Mouse (Mus musculus) ovary, adult 18-20 months (tissue): ENCODE measurements around the gene Mpo.

Experiments
- DNase-seq: peaks from one replicate; pipeline ENCODE4 v3.0.0; 2022; ENCODE audit warnings: low spot score, mixed read lengths

Gene Mpo

DNA sequence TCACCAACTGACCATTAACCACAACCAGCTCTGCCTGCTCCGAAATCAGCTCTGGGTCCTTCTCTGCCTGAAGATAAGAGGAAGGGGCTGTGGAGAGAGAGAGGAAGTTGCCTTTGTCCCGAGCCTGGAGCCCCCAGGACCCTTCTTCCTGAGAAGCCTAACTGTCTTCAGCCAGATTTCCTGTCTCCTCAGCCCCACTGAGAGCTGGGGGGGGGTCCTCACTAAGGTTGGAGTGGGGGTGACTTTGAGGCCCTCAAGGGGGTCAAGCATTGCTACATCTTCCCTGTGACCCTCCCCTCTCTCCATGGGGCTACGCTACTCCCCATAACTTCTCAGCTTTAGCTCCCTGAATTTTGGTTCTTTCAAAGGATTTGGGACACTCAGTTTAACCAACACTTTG is at the start of gene Mpo:
Mpo (plus strand) TSS at position 122 of the 400 bp plus-strand sequence.
- DNase-seq = no peak

DNA sequence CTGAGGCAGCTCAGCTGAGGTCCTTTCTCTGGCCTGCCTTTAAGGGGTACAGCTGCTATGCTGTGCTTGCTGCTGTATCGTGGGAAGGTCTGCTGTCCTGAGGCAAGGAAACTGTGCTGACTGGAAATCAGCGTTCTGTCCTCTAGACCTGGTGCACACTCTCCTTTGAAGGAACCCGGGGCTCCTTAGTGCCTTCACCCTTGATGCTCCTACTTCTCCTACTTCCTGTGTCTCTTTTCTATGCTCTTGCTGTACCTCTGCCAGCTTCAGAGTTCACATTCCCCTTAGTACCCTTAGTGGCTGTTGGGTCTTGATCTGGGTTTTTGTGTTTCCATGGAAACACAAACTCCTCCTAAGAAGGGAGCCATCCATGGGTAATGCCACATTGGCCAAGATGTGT is 49.7 kb upstream of the Mpo start:
- DNase-seq = no peak

DNA sequence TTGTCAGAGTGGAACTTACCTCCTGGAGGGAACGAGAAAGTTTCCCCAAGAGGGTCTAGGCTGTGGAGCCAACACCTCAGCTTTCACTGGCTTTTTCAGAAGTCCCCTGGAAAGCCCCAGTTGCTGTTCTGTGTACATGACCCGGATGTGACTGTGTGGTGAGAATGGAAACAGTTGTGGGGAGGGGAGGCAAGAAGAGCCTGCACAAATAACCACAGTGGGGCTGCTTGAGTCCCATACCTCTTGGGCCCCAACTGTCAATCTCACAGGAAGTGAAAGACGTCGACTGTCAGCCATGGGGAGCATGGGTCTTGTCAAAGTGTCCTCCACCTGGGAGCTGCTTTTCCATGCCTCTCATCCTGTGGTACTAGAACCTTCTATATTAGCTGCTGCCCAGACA is 48.4 kb upstream of the Mpo start:
- no peak for DNase-seq

DNA sequence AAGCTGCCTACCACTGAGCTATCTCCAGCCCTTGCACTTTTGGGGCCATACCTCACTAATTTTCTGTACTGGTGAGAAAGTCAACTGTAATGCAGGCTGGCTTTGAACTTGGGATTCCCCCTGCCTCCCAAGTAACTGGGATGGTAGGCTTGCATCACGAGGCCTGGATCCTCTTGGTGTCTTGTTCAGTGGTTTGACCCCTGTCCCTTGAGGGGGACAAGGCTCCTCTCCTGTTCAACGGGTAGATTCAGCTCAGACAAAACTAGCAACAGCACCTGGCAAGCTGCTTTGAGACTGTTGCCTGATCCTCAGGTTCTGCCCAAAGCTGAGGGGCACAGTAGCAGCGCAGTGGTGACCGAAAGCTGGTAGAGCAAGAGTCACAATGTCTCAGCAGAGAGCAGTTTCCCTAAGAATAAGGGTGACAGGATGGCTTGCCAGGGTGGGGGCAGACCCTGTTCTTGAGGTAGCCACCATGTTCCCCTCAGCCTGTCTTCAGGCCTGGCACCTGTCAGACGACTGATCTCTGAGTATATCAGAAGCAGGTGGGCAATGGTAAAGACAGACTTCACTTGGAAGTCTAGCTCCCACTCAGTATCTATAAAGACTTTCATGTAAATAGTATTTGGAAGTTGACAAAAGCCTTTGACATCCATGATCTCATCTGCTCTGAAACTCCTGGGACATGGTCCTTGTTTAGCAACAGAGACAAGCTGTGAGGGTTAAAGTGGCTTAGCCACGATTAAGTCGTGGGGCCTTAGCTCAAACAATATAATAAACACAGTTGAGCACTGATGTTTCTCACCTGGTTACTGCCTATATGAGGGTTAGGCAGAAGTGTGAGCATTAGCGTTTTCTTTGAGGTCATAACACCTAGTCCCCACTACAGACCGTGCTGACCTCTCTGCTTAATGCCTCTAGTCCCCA is 47.5 kb upstream of the Mpo start:
- no peak for DNase-seq

DNA sequence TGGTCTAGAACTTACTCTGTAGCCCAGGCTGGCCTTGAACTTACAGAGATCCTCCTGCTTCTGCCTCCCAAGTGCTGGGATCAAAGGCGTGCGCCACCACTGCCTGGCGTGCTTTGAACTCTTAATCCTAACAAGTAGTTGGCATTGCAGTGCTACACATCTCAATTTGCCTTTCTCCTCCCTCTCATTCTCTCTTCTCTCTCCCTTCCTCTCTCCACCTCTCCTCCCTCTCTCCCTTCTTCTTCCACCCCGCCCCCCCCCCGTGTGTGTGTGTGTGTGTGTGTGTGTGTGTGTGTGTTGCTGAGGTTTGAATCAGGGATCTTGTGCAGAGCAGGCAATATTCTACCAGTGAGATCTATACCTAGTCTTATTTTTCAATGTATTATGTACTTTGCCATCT is 46.1 kb upstream of the Mpo start:
- no peak for DNase-seq

DNA sequence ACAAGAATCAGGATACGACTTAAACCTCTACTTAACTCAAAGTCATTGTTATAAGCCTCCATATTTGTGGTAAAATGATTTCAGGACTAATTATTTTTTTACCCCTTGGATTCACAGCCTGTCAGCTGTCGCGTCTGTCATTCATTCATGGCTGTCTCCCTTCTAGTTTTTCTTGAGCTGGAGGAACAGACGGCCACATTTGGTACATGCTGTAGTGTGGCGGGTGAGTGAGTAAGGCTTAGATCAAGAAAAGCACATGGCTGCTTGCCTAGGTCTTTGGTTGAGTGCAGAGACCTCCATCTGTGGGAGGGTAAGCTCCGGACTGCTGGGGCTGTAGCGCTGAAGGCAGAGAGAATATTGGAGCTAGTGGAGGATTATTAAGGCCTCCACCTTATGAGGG is 45.7 kb upstream of the Mpo start:
- no peak for DNase-seq

DNA sequence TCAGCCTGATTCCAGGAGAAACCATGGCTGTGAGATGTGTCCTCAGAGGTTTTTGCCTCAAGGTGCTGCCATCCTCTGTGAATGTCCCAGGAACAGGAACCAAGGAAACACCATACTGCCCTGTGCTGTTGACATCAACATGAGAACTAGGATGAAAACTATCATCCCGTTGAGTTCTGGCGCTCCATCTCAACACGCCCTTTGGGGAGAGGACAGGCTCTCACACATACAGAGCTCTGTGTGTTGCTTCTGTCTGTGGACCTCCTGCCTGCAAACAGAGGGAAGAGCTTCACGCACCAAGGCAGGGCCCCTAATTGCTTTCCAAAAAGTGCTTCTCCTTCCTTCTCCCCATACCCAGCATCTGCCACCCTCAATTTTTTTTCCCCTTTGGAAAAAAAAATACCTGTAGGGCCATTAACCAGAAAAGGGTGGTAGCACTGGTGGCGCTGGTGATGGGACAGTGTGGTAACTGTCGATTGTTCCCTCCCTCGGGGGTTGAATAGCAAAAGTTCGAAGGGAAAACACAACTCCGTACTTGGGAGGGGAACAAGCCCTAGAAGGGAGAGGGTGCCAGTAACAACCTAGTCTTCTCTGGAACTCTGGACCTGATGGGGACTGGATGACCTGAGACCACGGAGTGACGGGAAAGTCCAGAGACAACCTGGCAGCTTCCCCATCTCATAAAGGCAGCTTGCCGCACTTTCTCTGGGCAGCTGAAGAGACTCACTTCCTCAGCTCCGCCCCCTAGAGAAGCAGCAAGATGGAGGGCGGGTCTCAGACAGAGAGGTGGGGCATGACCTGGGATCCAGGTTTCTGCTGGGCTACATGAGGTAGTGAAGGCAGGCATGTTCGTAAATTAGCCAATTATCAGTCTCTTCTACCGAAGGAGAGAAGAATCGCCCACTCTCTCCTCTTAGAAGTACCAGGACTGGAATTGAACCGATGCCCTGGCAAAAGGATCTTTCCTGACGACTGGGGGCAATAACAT is 45.0 kb upstream of the Mpo start:
- DNase-seq = no peak

DNA sequence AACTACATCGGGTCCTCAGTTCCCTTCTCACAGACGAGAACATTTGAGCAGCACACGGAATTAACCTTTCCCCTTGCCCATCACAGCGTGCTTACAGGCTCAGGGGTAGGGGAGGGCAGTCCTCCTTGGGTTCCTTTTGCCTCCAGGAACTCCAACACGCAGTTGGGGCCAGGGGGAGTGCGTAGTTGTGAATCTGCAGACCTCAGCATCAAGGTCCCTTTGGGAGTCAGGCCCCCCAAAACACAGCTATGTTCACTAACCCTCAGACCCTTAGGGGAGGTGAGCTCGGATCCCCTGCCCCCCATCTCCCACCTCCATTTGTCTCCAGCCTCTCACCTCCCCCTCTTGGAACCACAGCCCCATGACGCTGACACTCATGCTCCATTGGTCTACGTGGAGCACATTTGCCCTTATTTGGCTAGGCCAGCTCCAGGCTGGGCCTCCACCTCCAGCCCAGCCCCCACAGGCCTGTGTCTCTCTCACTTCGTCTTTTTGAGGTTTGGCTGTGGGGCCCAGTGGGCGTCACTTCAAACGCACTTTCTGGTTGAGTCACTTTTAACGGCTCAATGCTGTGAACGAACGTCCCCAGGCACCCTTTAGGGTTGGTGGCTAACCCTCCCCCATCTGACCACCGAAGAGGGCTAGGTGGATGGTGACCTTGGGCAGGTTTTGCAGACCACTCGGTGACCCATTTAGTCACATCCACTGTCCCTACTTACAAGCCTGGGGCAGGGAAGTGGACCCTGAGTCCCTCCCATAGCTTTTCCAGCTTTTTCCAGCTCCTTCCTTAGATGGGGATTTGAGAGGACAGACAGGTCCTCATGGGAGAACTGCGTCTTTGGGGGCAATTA is 44.0 kb upstream of the Mpo start:
- DNase-seq = no peak

DNA sequence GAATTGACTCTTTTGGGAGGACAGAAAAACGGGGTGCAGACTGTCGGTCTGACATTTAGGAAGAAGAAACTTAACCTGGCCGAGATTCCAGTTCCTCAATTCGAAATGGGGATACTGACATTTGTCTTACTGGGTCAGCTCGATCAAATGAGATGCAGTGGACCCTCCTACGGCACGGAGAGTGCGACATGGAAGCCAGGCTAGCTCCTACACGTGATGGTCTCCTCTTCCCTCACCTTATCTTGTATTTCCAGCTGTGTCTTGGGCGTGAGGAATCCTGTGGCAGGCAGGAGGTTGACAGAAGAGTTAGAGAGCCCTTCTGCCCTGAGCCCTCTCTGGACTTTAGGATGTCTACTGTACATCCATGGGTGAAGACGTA is 43.3 kb upstream of the Mpo start:
- no peak for DNase-seq

DNA sequence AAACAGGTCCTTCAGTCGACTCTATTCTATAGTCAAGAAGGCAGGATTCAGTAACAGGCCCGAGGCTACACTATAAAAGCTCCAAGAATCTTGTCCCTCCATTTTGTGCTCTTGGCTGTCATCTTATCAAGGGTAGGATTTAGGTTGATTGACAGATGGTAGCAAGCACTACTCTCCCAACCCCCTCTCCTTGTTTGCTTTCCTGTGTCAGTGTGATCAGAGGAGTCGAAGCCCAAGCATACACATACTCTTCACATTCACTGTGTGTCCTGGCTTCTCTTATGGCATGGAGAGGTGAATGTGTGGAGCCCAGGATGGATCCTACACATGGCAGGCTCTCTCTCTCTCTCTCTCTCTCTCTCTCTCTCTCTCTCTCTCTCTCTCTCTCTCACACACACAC is 42.9 kb upstream of the Mpo start:
- DNase-seq = no peak

DNA sequence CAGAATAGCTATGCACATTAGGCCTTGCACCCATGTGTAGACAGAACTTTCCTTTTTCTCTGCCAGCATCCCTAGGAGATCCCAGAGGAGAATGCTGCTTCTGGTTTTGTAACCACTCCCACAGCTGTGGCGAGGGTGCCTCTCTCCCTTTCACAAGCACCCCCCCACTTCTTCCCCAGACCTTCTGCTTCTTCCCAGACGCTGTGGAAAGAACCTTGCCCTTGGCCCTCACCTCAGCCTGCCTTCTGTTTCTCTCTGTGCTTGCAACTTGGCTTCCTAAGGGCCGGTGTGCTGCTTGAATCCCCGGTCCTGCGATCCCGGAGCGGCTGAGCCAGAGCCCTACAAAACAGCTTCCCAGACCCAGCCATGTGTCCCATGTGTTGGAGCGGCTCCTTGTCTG is 42.4 kb upstream of the Mpo start:
- no peak for DNase-seq

DNA sequence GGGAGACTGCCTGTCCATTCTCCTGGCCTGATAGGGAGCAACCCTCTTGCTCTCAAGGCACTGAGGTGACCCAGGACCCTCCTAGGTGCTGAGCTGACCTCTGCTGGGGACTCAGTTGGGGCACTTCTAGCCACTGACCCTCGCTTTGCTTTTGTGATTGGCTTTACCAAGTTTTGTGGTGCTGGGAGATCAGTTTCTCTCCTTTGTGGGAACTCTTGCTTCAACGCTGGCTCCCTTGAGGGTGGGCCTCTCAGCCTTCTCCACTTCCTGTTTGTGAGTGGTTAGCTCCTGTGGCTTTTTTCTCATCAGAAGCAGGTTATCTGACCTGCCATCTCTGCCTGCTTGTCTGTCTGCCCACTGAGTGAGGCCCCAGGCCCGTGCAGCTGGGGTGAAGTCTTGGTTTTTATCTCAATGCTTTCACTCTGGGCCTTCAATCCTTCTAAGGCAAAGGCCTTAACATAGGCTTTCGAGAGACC is 41.9 kb upstream of the Mpo start:
- no peak for DNase-seq

DNA sequence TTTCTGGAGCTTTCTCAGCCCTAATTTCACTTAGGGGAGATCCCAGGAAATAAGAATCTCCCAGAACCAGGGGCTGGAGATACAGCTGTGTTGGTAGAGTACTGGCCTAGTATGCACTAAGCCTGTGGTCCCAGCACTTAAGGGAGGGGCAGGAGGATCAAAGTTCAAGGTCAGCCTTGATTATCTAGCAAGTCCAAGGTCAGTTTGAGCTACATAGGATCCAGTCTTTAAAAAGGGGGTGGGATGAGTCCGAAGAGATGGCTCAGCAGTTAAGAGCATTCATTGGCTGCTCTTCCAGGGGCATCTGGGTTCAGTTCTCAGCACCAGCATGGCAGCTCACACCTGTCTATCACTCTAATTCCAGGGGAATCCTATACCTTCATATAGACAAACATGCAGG is 41.1 kb upstream of the Mpo start:
- DNase-seq = no peak

DNA sequence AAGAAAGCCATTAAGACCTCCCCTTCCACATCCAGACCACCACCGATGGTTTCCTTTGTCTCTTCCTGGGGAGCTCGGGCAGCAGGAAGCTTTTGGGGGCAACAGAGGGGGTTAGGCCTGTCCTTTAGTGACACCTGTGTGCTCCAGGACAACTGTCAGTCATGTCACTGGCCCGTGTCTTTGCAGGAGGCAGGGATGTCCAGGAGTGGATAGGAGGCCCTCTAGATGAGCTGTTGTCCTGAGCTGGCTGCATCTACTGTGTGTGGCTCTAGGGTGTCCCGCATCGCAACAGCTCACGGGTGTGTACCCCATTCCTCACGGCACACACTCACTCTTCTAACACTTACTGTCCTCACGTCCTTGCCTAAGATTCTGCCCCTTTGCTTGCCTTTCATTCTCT is 40.1 kb upstream of the Mpo start:
- DNase-seq = no peak

DNA sequence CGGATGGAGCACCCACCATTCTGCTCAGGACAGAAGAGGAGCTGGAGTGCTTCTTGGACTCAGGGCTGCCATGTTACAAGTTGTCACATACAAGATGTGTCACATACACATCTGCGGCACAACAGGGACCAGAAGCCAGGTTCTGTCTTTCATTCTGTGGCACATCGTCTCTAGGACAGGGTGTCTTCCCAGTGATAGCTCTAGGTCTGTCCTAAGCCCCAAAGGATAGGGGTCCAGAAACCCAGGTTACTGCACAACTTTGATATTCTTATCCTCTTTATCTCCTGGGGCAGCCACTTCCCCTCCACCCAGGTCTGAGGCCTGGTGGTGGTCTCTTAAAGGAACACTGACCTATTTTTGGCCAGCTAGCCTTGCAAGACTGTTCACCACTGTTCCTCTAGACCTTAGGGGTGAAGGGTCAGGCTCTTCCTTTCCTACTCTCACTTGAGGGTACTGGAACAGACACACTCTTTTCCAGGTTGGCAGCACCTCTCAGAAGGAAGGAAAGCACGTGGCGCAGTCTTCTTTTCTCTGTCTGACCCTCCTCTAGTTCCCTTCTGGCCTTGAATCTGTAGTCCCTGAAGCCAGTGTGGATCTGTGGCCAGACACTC is 39.4 kb upstream of the Mpo start:
- no peak for DNase-seq

DNA sequence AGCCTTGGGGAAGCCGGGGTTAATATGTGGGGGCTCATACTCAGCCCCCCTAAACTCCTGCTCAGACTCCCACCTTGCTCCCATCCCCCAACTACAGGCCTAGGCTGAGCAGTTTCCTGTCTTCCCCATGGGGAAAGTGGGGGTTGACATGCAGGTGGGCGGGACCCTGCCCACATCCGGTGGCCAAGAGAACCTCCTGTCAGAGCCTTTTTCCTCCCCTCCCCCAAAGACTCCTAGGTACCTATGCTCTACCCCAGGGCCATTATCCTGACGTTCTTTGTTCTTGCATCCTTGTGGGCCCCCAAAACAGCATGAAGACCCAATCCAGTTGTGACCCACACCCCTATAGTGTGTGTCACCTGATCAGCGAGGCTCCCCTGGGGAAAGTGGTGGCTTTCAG is 38.8 kb upstream of the Mpo start:
- DNase-seq = no peak

DNA sequence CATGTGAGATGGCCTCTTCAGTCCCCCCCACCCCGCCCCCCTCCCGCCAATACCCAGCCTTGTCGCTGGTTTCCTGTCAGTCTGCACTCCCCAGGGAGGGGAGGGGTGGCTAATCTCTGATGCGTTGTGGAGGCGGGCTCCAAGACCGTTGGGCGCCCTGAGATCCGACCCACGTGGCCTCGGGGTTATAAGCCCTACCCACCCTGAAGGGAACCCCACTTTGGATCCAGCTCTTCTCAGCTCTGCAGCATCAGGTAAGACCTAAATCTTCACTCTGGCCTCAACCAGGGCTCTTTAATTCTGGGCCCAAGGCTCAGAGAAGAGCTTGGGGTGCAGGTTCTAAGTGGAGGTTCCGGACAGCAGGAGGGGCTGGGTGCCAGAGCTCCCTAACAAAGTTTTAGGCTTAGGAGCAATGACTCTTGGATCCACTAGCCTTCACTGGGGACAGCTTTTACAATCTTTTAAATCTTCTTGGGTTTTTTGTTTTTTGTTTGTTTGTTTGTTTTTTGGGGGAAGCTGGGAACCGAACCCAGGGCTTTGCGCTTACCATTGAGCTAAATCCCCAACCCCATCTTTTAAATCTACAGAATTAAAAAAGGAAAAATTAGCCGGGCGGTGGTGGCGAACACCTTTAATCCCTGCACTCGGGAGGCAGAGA is 37.9 kb upstream of the Mpo start:
- no peak for DNase-seq

DNA sequence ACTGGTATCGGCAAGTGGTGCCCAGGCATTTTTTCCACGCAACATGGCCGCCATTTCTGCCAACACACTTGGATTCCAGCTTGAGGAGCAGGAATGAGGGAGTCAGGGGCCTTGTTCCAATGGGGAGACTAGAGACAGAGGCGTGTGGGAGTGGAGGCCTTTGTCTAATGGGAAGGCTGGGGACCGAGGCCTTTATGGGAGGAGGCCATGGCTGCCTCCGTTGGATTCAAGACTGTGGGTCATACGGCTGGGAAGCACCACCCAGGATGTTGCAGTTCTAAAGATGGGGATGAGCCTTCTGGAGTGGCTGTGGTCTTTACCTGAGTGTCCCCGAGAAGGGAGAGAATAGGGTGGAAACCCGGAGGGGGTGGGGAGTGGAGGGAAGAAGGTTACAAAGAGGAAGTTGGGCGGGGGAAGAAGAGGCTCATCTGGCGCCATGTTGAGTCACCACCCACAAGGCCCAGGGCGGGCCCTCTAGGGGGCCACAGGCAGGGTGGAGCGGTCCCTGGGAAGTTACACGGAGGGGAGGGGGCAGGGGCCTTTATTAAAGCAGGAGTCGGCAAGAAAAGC is 37.0 kb upstream of the Mpo start:
- DNase-seq = no peak

DNA sequence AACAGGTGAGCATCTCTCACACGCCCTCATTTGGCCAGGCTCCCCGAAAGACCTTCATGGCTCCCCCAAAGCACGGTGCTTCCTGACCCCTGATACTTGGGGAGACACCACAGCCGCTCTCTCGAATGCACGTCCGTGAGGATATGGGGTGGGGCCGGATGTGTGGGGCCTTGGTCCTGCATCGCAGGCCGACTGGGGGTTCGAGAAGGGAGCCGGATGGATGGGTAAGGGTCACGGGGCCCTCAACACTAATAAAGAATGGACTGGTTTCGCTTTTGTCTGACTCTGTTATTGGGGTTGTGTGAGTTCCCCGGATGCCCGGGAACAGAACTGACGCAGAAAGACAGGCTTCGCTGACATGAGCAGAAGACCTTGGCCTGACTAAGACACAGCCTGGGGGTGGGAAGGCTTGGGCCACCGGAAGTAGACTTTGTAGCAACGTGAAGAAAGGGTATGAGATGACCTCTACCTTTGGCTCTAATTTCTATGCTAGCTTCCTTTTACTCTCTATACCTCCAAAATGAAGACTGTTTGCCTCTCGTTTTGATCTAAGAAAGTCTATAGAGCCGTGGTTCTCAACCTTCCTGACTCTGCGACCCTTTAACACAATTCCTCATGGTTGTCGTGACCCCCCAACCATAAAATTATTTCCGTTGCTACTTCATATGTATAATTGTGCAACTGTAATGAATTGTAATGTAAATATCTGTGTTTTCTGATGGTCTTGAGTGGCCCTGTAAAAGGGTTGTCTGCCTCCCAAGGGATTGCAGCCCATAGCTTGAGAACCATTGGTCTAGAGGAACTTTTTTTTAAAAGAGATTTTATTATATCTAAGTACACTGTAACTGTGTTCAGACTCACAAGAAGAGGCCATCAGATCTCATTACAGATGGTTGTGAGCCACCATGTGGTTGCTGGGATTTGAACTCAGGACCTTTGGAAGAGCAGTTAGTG is 36.1 kb upstream of the Mpo start:
- no peak for DNase-seq
